Mouse (Mus musculus) E14TG2a.4 (cell line): ENCODE measurements around the gene Fem1a.

Experiments used
- H3K27me3 ChIP-seq: 2 replicates; pipeline ENCODE4 v1.6.1; 2014; ENCODE audit warnings: low read length, control low read depth; ENCODE audit not compliant: insufficient read depth
- H3K36me3 ChIP-seq: 2 replicates; pipeline ENCODE4 v1.6.1; 2014; ENCODE audit warnings: low read length, control low read depth; ENCODE audit not compliant: insufficient read depth
- H3K4me1 ChIP-seq: replicated peaks from 2 replicates; pipeline ENCODE4 v1.6.1; 2014; ENCODE audit warnings: low read depth, low read length, control low read depth
- H3K4me3 ChIP-seq: replicated peaks from 2 replicates; pipeline ENCODE4 v1.5.1; 2014; ENCODE audit warnings: mild to moderate bottlenecking, low read length
- H3K9me3 ChIP-seq: 2 replicates; pipeline ENCODE4 v1.6.1; 2014; ENCODE audit warnings: low read length, control low read depth
- CTCF ChIP-seq: conservative IDR thresholded peaks from 2 replicates; pipeline ENCODE4 v1.5.1; 2014; ENCODE audit warnings: low read length
- NANOG ChIP-seq: IDR thresholded peaks from 2 replicates; pipeline ENCODE4 v1.6.1; 2014; ENCODE audit warnings: borderline replicate concordance, low read length, mixed read lengths
- POU5F1 ChIP-seq: IDR thresholded peaks from 2 replicates; pipeline ENCODE4 v1.6.1; 2014; ENCODE audit warnings: low read length, borderline replicate concordance

Gene Fem1a

GRCm38 (mm10) chr17:56290388-56291170, 34.0 kb downstream of the Fem1a start:
- H3K4me1 ChIP-seq = peaks cover 76% of the 10 kb centered on the region
- TF ChIP-seq POU5F1 = no peak
- TF ChIP-seq NANOG = no peak
- no peak for TF ChIP-seq CTCF
- H3K9me3 ChIP-seq = no peaks in the 10 kb centered on the region

GRCm38 (mm10) chr17:56291171-56291511, 34.5 kb downstream of the Fem1a start:
- Histone ChIP-seq H3K4me1 (peaks cover 72% of the 10 kb centered on the region), H3K4me3 (peak overlapping the region; percentile 70), H3K36me3 (peaks cover 14% of the 10 kb centered on the region), H3K27me3 (peaks cover 18% of the 10 kb centered on the region), H3K9me3 (no peaks in the 10 kb centered on the region)
- TF ChIP-seq POU5F1 = no peak
- peak; percentile 72 for TF ChIP-seq CTCF
- no peak for TF ChIP-seq NANOG

More at GRCm38 (mm10) chr17:56290388-56291170, 34.0 kb downstream of the Fem1a start:
- Histone ChIP-seq H3K27me3 (peaks cover 13% of the 10 kb centered on the region), H3K36me3 (peaks cover 20% of the 10 kb centered on the region), H3K4me3 (peak overlapping the region; percentile 84)

GRCm38 (mm10) chr17:56291826-56292475, 35.3 kb downstream of the Fem1a start:
- H3K27me3 ChIP-seq = peaks cover 19% of the 10 kb centered on the region
- H3K9me3 ChIP-seq = no peaks in the 10 kb centered on the region
- H3K4me3 ChIP-seq = peak overlapping the region; percentile 70
- TF ChIP-seq CTCF (no peak), NANOG (no peak), POU5F1 (no peak)
- H3K4me1 ChIP-seq = peaks cover 72% of the 10 kb centered on the region
- peaks cover 6% of the 10 kb centered on the region for H3K36me3 ChIP-seq

GRCm38 (mm10) chr17:56292531-56293222, 36.1 kb downstream of the Fem1a start, which contains the start of gene Plin3:
TSS of gene Plin3 (minus strand) at chr17:56292873.
- Histone ChIP-seq H3K9me3 (no peaks in the 10 kb centered on the region), H3K36me3 (peaks cover under 1% of the 10 kb centered on the region; the same call in 1 of the 2 replicates), H3K4me3 (peak within 1 kb of the TSS; percentile 70), H3K4me1 (peaks cover 70% of the 10 kb centered on the region), H3K27me3 (peaks cover 19% of the 10 kb centered on the region)
- no peak for TF ChIP-seq CTCF
- TF ChIP-seq NANOG = no peak
- TF ChIP-seq POU5F1 = no peak

GRCm38 (mm10) chr17:56293291-56293690, 36.7 kb downstream of the Fem1a start:
- H3K4me3 ChIP-seq = no peak overlapping the region
- H3K9me3 ChIP-seq = no peaks in the 10 kb centered on the region
- no peaks in the 10 kb centered on the region for H3K36me3 ChIP-seq
- peaks cover 19% of the 10 kb centered on the region for H3K27me3 ChIP-seq
- peaks cover 67% of the 10 kb centered on the region for H3K4me1 ChIP-seq
- no peak for TF ChIP-seq POU5F1
- no peak for TF ChIP-seq CTCF
- no peak for TF ChIP-seq NANOG

GRCm38 (mm10) chr17:56294241-56294640, 37.6 kb downstream of the Fem1a start:
- Histone ChIP-seq H3K4me3 (peak overlapping the region; percentile 30; the same call in 1 of the 2 replicates), H3K36me3 (no peaks in the 10 kb centered on the region), H3K9me3 (no peaks in the 10 kb centered on the region), H3K27me3 (peaks cover 19% of the 10 kb centered on the region), H3K4me1 (peaks cover 63% of the 10 kb centered on the region)
- TF ChIP-seq POU5F1 = no peak
- TF ChIP-seq NANOG = no peak
- TF ChIP-seq CTCF = no peak

GRCm38 (mm10) chr17:56296201-56296600, 39.6 kb downstream of the Fem1a start:
- Histone ChIP-seq H3K4me1 (peaks cover 70% of the 10 kb centered on the region), H3K27me3 (peaks cover 19% of the 10 kb centered on the region), H3K9me3 (no peaks in the 10 kb centered on the region), H3K4me3 (no peak overlapping the region), H3K36me3 (no peaks in the 10 kb centered on the region)
- TF ChIP-seq CTCF (no peak), POU5F1 (no peak), NANOG (no peak)

- no peak overlapping the region for H3K4me3 ChIP-seq
- no peaks in the 10 kb centered on the region for H3K9me3 ChIP-seq
- TF ChIP-seq NANOG (peak; percentile 80), POU5F1 (no peak)
- H3K27me3 ChIP-seq = peaks cover 19% of the 10 kb centered on the region
- H3K36me3 ChIP-seq = no peaks in the 10 kb centered on the region
- peaks cover 64% of the 10 kb centered on the region for H3K4me1 ChIP-seq
These were observed 41.6 kb downstream of the Fem1a start for GRCm38 (mm10) chr17:56298238-56298637.
